Mouse (Mus musculus): ENCODE measurements around the gene Dab2.

Dab2 gene

GRCm38 (mm10) chr15:6326011-6326410 lies 26.4 kb downstream of the Dab2 start:
- DNase-seq = no peak

GRCm38 (mm10) chr15:6331380-6331779 lies 31.8 kb downstream of the Dab2 start:
- DNase-seq = no peak

GRCm38 (mm10) chr15:6334664-6335206 lies 35.1 kb downstream of the Dab2 start:
- no peak for DNase-seq

- DNase-seq = no peak
Observed at GRCm38 (mm10) chr15:6339767-6340166, 40.2 kb downstream of the Dab2 start.

GRCm38 (mm10) chr15:6340347-6340746 lies 40.8 kb downstream of the Dab2 start:
- DNase-seq = no peak

- no peak for DNase-seq
Observed at GRCm38 (mm10) chr15:6341427-6341826, 41.8 kb downstream of the Dab2 start.

DNA sequence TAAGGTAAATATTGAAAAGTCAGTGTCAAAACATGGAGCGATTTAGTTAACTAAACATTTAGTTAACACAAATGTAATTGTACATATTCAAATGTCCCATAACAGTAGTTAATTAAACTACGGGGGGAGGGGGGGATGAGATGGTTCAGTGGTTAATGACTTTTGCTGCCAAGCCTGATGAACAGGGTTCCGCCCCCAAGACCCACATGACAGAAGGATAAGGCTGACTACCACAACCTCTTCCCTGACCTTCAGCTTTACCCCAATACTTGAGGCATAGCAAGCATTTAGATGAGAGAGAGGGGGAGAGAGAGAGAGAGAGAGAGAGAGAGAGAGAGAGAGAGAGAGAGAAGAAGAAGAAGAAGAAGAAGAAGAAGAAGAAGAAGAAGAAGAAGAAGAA lies 54.3 kb downstream of the Dab2 start:
- DNase-seq = no peak

GRCm38 (mm10) chr15:6359859-6360258 lies 60.3 kb downstream of the Dab2 start:
- no peak for DNase-seq

- DNase-seq = no peak
Observed at GRCm38 (mm10) chr15:6369974-6370373, 70.4 kb downstream of the Dab2 start.

- no peak for DNase-seq
Observed at GRCm38 (mm10) chr15:6371486-6371885, 71.9 kb downstream of the Dab2 start.

DNA sequence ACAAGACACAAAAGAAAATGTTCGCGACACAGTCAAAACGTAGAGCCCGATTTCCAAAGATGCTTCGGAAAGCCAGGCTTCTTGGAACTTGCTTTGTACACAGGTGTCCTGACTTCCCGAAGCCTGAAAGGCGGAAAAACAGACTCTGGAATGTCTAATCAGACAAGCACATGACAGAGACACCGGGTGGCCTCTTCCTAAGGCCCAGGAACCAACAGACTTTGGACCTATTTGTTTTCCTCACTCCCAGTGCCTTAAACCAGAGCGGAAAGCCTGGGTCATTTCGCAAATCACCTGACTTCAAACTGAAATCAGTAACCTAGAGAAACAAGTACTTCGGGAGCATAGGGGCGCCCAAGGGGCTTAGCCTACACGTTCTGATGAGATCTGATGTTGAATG lies 75.4 kb downstream of the Dab2 start:
- DNase-seq = no peak

DNA sequence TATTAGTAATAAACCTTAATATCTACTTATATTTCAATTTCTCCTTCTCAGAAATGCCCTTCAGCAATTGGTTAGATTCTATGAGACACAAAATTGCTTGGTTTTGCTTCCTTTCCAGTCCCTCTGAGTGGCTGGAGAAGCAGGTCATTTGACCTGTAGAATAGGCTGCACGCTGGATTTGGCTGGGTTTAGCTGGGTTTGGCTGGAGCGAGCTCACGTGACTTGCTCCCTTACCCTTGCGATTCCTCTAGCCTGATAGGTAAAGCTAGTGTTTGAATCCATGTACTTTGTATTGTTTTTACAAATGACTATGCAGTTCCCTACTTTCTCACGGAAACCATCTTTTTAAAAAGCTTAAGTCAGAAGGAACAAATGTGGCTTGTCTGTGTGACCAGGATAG lies 76.4 kb downstream of the Dab2 start:
- DNase-seq = no peak

DNA sequence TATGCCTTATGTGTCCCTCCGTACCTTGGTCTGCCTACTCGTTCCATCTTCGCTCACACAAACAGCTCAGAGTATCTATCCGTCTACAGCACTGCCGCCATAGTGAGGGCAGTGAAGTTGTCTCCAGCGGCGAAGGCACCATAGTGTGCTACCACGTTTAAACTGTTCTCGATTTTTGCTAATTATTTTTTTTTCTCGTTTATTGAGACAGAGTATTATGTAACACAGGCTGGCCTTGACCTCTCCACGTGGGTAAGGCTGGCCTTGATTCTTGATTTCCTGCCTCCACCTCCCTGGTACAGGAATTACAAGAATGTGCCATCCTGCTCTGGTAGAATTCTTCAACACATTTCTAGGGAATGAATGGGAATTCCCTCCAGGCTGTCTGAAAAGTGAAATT lies 77.2 kb downstream of the Dab2 start:
- no peak for DNase-seq

GRCm38 (mm10) chr15:6384027-6384426 lies 84.4 kb downstream of the Dab2 start:
- DNase-seq = no peak

GRCm38 (mm10) chr15:6385241-6385640 lies 85.7 kb downstream of the Dab2 start:
- DNase-seq = no peak

DNA sequence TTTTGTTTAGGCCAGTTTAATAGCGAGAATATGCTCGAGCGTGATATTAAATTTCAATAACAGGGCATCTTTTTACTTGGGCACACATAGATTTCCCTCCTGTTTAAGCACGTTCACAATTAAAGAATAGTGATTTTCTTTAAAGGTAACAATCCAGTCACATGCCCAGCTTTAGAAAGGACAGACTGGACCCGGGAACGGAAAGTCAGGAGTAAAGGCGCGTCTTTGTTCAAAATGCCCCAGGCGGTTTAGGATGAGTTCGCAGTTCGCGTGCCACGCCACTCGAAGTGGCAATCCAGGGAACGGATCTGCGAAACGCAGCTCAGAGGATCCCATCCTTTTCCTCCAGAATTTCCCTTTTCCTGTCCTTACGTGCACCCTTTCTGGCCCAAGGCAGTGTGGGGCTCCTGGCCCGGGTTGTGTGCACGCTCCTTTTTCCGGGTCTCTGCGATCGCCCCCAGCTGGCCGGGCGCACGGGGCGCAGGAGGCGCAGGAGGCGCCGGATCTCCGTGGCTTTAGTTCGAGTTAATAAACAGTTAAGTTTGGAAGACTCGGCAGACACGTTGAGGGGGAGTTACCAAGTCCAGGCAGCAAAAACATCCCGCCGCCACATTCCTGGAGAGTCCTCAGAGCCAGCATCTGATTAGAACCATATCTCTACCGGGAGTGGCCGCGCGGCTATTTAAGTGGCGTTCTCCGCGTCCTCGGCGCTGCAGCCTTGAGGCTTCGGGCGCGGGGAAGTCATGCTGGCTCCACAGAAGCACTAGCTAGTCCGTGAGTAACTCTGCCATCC lies 86.8 kb downstream of the Dab2 start:
- DNase-seq = peak; percentile 7

DNA sequence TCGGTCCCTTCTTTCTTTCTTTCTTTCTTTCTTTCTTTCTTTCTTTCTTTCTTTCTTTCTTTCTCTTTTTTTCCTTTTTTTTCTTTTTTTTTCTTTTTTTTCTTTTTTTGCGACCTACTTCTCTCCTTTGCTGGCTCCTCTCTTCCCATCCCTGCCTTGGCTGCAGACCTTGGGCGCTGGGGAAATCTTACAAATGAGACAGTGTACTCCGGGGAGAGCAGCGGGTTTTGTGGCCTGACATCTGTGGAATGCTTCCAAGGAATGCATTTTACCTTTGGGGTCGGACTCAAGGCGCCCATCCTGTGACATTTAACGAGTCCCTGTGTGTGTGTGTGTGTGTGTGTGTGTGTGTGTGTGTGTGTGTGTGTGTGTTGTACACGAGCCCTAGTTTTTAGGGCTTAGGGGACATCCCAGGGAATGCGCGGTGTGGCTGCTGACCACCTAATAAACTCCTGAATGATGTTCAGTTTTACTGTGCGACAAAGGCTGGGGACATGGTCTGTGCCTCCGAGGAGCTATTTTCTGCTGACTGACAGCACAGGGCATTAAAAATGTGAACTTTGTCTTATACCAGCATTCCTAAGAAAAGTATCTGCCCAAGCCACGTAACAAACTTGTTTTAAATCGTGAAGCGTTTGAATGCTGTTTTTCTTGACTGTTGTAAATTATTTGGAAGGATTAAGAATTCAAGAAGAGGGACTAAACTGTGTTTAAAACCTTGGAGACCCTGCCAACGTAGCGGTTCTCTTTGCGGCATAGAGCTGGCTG lies 87.6 kb downstream of the Dab2 start:
- DNase-seq = no peak

- DNase-seq = no peak
Observed at GRCm38 (mm10) chr15:6387729-6388070, 88.1 kb downstream of the Dab2 start.

DNA sequence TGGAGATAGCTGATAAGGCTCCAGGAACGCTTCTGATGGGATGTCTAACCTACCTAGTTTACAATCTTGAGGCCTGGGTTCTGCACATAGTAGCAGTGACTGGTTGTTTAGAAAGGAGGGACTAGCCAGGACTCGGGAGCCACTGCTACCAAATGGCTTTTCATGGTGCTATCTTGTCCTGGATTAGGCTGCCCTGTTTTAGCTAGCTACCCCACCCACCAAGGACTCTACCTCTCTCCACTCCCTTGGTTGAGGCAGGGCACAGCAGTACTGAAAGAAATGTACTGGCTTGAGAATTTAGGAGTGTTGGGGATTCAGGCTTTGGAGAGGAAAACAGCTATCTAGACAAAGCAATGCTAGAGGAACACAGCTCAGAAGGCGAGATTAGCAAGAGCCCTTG lies 88.6 kb downstream of the Dab2 start:
- DNase-seq = no peak

GRCm38 (mm10) chr15:6388631-6389030 lies 89.0 kb downstream of the Dab2 start:
- no peak for DNase-seq

DNA sequence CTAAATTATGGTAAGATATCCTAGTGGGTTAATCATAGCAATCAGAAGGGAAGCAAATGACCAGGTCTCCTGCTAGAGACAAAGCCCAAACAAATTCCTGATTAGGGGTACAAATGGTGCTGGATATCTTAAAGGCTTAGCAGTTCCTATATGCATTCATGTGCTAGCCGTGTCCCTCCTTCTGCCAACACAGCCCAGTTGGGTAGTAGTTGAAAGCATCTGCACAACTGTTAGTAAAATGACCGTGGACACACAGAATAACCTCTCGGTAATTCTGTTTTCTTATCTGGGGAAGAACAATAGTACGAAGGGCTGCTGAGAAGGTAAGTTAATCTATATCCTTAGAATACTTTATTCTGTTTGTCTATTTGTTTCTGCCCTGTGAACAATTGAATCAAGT lies 90.5 kb downstream of the Dab2 start:
- no peak for DNase-seq

DNA sequence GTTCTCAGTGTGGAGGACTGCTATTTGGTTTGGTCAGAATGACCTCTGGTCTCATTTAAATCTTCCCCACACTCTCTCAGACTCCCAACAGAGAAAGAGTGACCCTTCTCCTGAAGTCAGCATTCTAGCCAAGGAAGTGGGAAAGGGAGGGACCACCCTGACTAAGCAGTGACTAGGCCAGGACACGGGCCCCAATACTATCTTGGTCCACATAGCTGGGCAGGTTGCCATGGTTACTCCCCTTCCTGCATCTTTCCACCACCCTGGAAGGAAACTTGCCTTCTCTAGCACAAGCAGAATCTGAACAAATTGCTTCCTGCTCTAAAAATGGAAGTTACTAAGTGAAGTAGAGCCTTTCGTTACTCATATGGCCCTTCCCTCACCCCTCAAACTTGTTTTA lies 91.1 kb downstream of the Dab2 start:
- DNase-seq = no peak

- DNase-seq = no peak
Observed at GRCm38 (mm10) chr15:6391886-6392285, 92.3 kb downstream of the Dab2 start.

- DNase-seq = no peak
Observed at GRCm38 (mm10) chr15:6393624-6394023, 94.0 kb downstream of the Dab2 start.

Data from cerebellum, adult 8-10 months (tissue).